Mouse (Mus musculus) heart, postnatal 0 days (tissue): ENCODE measurements around the gene Lif. TPM values are rescaled to one million over a fixed set of nuclear protein-coding genes. Genes with fewer than 3 reads are reported as not detected.

Experiments
- ATAC-seq: fragments of 200-750 bp; cut with Nextera tagmentation; 2 replicates; pipeline ENCODE4 v1.8.0; 2017; ENCODE audit warnings: low read depth, moderate number of reproducible peaks, moderate library complexity; ENCODE audit not compliant: insufficient read depth
- DNase-seq: peaks from one replicate; pipeline ENCODE4 v3.0.0-alpha.2; 2016; ENCODE audit warnings: low spot score
- H3K27ac ChIP-seq: fragments of 300-500 bp; sonication (generic); 2 replicates; pipeline ENCODE4 v1.5.1; 2014; ENCODE audit warnings: low read depth, mild to moderate bottlenecking
- H3K27me3 ChIP-seq: fragments of 300-500 bp; sonication (generic); 2 replicates; pipeline ENCODE4 v1.6.1; 2014; ENCODE audit warnings: low read length, mixed read lengths; ENCODE audit not compliant: control insufficient read depth, insufficient read depth
- H3K36me3 ChIP-seq: fragments of 300-500 bp; sonication (generic); replicated peaks from 2 replicates; pipeline ENCODE4 v1.6.1; 2014; ENCODE audit warnings: low read length, mixed read lengths; ENCODE audit not compliant: control insufficient read depth, insufficient read depth
- H3K4me1 ChIP-seq: fragments of 300-500 bp; sonication (generic); 2 replicates; pipeline ENCODE4 v1.6.1; 2014; ENCODE audit warnings: antibody characterized with exemption; ENCODE audit not compliant: control insufficient read depth, insufficient read depth
- H3K4me2 ChIP-seq: fragments of 300-500 bp; sonication (generic); 2 replicates; pipeline ENCODE4 v1.6.1; 2014; ENCODE audit warnings: low read depth, mild to moderate bottlenecking, low read length, moderate library complexity
- H3K4me3 ChIP-seq: fragments of 300-500 bp; sonication (generic); 2 replicates; pipeline ENCODE4 v1.5.1; 2014; ENCODE audit warnings: low read depth, low read length
- H3K9ac ChIP-seq: fragments of 300-500 bp; sonication (generic); replicated peaks from 2 replicates; pipeline ENCODE4 v1.6.1; 2014; ENCODE audit warnings: low read depth, low read length, mixed read lengths
- H3K9me3 ChIP-seq: fragments of 300-500 bp; sonication (generic); replicated peaks from 2 replicates; pipeline ENCODE4 v1.6.1; 2016; ENCODE audit warnings: low read length; ENCODE audit not compliant: control insufficient read depth
- CTCF ChIP-seq: IDR thresholded peaks from 2 replicates; pipeline ENCODE4 v1.5.1; 2016; ENCODE audit warnings: antibody characterized with exemption, control low read depth, low read depth
- EP300 ChIP-seq: IDR thresholded peaks from 2 replicates; pipeline ENCODE4 v1.6.1; 2016; ENCODE audit warnings: antibody characterized with exemption, low read depth
- WGBS: fragments of 180-500 bp; shearing (Covaris S2); extraction: QIAGEN DNeasy Blood & Tissue Kit; methylation state at CpG from one replicate; pipeline ENCODE4 v1.1.7; 2014; 5-methylcytosine and 5-hydroxymethylcytosine counted together
- polyA plus RNA-seq: library from polyadenylated mRNA; unstranded; fragments of >200 nt; fragmentation: Nextera tagmentation; extraction: Ambion mirVana; gene quantifications from 2 replicates; pipeline ENCODE4 v1.2.1, GENCODE M21; 2015
- total RNA-seq: library from RNA; depleted of rRNA; stranded (reverse); fragments of >200 nt; gene quantifications from 2 replicates; pipeline ENCODE4 v1.2.3, GENCODE M21; 2014; ENCODE audit warnings: low replicate concordance

Lif gene
- total and polyA plus RNA-seq, 2 experiments from 2014 or later, result 0.71 to 0.73 TPM

- no peak for DNase-seq
Measured at GRCm38 (mm10) chr11:4292224-4292887, 35.0 kb downstream of the Lif start.

GRCm38 (mm10) chr11:4292888-4293247 lies 35.5 kb downstream of the Lif start:
- Histone ChIP-seq H3K4me3 (no peak overlapping the region), H3K36me3 (no peaks in the 10 kb centered on the region), H3K9me3 (no peaks in the 10 kb centered on the region), H3K4me2 (no peak overlapping the region), H3K9ac (no peak overlapping the region), H3K27me3 (no peaks in the 10 kb centered on the region), H3K4me1 (peaks cover 58% of the 10 kb centered on the region), H3K27ac (peak overlapping the region; percentile 94)
- WGBS, result 71% methylated on average over 6 of the region's 6 CpGs
- TF ChIP-seq EP300, result no peak
- TF ChIP-seq CTCF, result no peak
- DNase-seq (no peak), ATAC-seq (no peak)

More at GRCm38 (mm10) chr11:4292224-4292887, 35.0 kb downstream of the Lif start:
- no peak overlapping the region for H3K4me3 ChIP-seq
- no peak for ATAC-seq
- peaks cover 53% of the 10 kb centered on the region for H3K4me1 ChIP-seq
- no peaks in the 10 kb centered on the region for H3K9me3 ChIP-seq
- TF ChIP-seq CTCF (no peak), EP300 (0 out of 2 replicates have a peak, but pooled peaks have one; percentile 21)
- H3K9ac ChIP-seq, result no peak overlapping the region
- H3K4me2 ChIP-seq, result no peak overlapping the region
- 19% methylated on average over 8 of the region's 8 CpGs for WGBS
- H3K27ac ChIP-seq, result peak overlapping the region; percentile 94
- H3K36me3 ChIP-seq, result no peaks in the 10 kb centered on the region
- no peaks in the 10 kb centered on the region for H3K27me3 ChIP-seq

- 86% methylated on average over 4 of the region's 4 CpGs for WGBS
- Histone ChIP-seq H3K4me2 (no peak overlapping the region), H3K27me3 (no peaks in the 10 kb centered on the region), H3K36me3 (no peaks in the 10 kb centered on the region), H3K4me3 (no peak overlapping the region), H3K4me1 (peaks cover 60% of the 10 kb centered on the region), H3K9me3 (no peaks in the 10 kb centered on the region), H3K27ac (peak overlapping the region; percentile 94), H3K9ac (no peak overlapping the region)
- TF ChIP-seq EP300 (no peak), CTCF (no peak)
- DNase-seq (no peak), ATAC-seq (no peak)
Measured at GRCm38 (mm10) chr11:4293481-4293880, 36.1 kb downstream of the Lif start.

GRCm38 (mm10) chr11:4294047-4294446 lies 36.7 kb downstream of the Lif start:
- H3K4me1 ChIP-seq, result peaks cover 66% of the 10 kb centered on the region
- ATAC-seq, result no peak

GRCm38 (mm10) chr11:4294495-4295351 lies 37.4 kb downstream of the Lif start:
- DNase-seq (peak; percentile 80), ATAC-seq (peak; percentile 64)
- Histone ChIP-seq H3K4me2 (no peak overlapping the region), H3K27me3 (no peaks in the 10 kb centered on the region), H3K4me1 (peaks cover 73% of the 10 kb centered on the region), H3K36me3 (no peaks in the 10 kb centered on the region), H3K9ac (no peak overlapping the region), H3K27ac (peak overlapping the region; percentile 94), H3K9me3 (no peaks in the 10 kb centered on the region), H3K4me3 (no peak overlapping the region)
- WGBS, result 24% methylated on average over 14 of the region's 14 CpGs
- TF ChIP-seq CTCF (no peak), EP300 (peak; percentile 63; the same call in 1 of the 2 replicates)

More at GRCm38 (mm10) chr11:4294047-4294446, 36.7 kb downstream of the Lif start:
- Histone ChIP-seq H3K9ac (no peak overlapping the region), H3K36me3 (no peaks in the 10 kb centered on the region), H3K9me3 (no peaks in the 10 kb centered on the region), H3K4me2 (no peak overlapping the region), H3K4me3 (no peak overlapping the region), H3K27me3 (no peaks in the 10 kb centered on the region), H3K27ac (peak overlapping the region; percentile 94)
- WGBS, result 68% methylated on average over 6 of the region's 6 CpGs
- TF ChIP-seq EP300 (no peak), CTCF (no peak)
- no peak for DNase-seq
